Mouse (Mus musculus): ENCODE measurements around the gene Tcp1. TPM values are rescaled to one million over a fixed set of nuclear protein-coding genes. Genes with fewer than 3 reads are reported as not detected.
A peak's percentile ranks its signal among the peaks of the same experiment; 100 is the strongest.
"Not testable (repeated sequence)": the region's sequence is repeated elsewhere in the genome, so short reads cannot be mapped to it uniquely, and the experiment has no call there.

Tcp1 gene
- polyA plus RNA-seq, 1 experiment from 2014 or later = 347 TPM

GRCm38 (mm10) chr17:12887021-12887775 lies 28.3 kb upstream of the Tcp1 start:
- 81% methylated on average over 15 of the region's 15 CpGs for WGBS
- no peaks in the 10 kb centered on the region for H3K27me3 ChIP-seq (ENCODE audit: control insufficient read depth, insufficient read depth, low read depth, low read length)
- no peaks in the 10 kb centered on the region for H3K4me1 ChIP-seq (ENCODE audit: control insufficient read depth, insufficient read depth, low read length)
- H3K36me3 ChIP-seq (ENCODE audit: control insufficient read depth, insufficient read depth, low read length) = no peaks in the 10 kb centered on the region; the same call in 1 of the 2 replicates
- H3K9me3 ChIP-seq (replicated peaks; ENCODE audit: control insufficient read depth, low read length, poor library complexity, severe bottlenecking) = no peaks in the 10 kb centered on the region
- H3K27ac ChIP-seq (ENCODE audit: low read length) = no peak overlapping the region
- H3K4me3 ChIP-seq (ENCODE audit: low read depth, low read length) = no peak overlapping the region
- no peak overlapping the region for H3K4me2 ChIP-seq (ENCODE audit: low read length)
- H3K9ac ChIP-seq (ENCODE audit: low read depth, low read length) = no peak overlapping the region
- ATAC-seq = no peak

GRCm38 (mm10) chr17:12891054-12891453 lies 24.4 kb upstream of the Tcp1 start:
- no peak overlapping the region for H3K4me2 ChIP-seq (ENCODE audit: low read length)
- no peak overlapping the region for H3K27ac ChIP-seq (ENCODE audit: low read length)
- WGBS = 86% methylated on average over 4 of the region's 4 CpGs
- H3K4me1 ChIP-seq (ENCODE audit: control insufficient read depth, insufficient read depth, low read length) = no peaks in the 10 kb centered on the region
- no peak for ATAC-seq
- H3K9me3 ChIP-seq (replicated peaks; ENCODE audit: control insufficient read depth, low read length, poor library complexity, severe bottlenecking) = no peaks in the 10 kb centered on the region
- H3K36me3 ChIP-seq (ENCODE audit: control insufficient read depth, insufficient read depth, low read length) = no peaks in the 10 kb centered on the region; the same call in 1 of the 2 replicates
- H3K4me3 ChIP-seq (ENCODE audit: low read depth, low read length) = no peak overlapping the region
- H3K9ac ChIP-seq (ENCODE audit: low read depth, low read length) = no peak overlapping the region
- H3K27me3 ChIP-seq (ENCODE audit: control insufficient read depth, insufficient read depth, low read depth, low read length) = no peaks in the 10 kb centered on the region

DNA sequence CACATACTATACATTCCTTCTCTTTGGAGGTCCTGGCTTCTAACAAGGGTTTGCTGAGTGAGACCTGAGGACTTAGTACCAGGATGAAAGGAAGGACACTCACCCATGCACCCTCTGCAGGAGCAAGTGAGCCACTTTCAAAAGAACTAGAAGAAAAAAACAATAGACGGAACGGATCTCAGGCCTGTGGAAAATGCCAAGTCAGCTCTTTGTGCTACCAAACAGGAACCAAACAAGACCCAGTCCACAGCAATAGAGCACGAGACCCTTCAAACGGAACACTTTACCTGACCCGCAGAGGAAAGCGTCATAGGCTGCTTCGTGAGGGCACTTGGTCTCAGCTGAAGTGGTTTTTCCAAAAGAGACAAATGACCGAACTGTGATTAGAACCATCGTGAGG lies 23.5 kb upstream of the Tcp1 start:
- no peaks in the 10 kb centered on the region for H3K4me1 ChIP-seq (ENCODE audit: control insufficient read depth, insufficient read depth, low read length)
- H3K4me2 ChIP-seq (ENCODE audit: low read length) = no peak overlapping the region
- no peak overlapping the region for H3K9ac ChIP-seq (ENCODE audit: low read depth, low read length)
- H3K4me3 ChIP-seq (ENCODE audit: low read depth, low read length) = no peak overlapping the region
- no peaks in the 10 kb centered on the region for H3K9me3 ChIP-seq (replicated peaks; ENCODE audit: control insufficient read depth, low read length, poor library complexity, severe bottlenecking)
- no peaks in the 10 kb centered on the region; the same call in 1 of the 2 replicates for H3K36me3 ChIP-seq (ENCODE audit: control insufficient read depth, insufficient read depth, low read length)
- 89% methylated on average over 9 of the region's 9 CpGs for WGBS
- H3K27me3 ChIP-seq (ENCODE audit: control insufficient read depth, insufficient read depth, low read depth, low read length) = no peaks in the 10 kb centered on the region
- no peak overlapping the region for H3K27ac ChIP-seq (ENCODE audit: low read length)
- ATAC-seq = no peak

DNA sequence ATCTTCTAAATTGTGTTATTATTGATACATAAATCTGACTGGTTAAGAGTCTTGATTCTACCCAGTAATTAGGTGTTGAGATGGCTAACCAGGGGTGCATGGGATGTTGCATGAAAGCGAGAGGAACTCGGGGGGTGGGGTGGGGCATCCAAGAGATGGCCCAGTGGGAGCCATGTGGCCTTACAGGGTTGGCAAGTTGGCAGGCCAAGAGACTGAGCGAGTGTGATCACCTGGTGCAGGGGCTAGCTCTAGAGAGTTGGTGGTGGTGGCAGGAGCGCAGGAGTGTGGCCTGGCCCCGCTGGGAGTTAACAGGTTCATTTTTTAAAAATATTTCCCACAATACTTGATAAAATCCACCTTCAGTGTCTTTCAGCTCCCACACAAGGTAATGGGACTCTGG lies 17.8 kb upstream of the Tcp1 start:
- no peak overlapping the region for H3K9ac ChIP-seq (ENCODE audit: low read depth, low read length)
- H3K36me3 ChIP-seq (ENCODE audit: control insufficient read depth, insufficient read depth, low read length) = 0 out of 2 replicates have a peak, but pooled peaks cover 4% of the 10 kb centered on the region
- H3K27me3 ChIP-seq (ENCODE audit: control insufficient read depth, insufficient read depth, low read depth, low read length) = no peaks in the 10 kb centered on the region
- 88% methylated on average over 5 of the region's 5 CpGs for WGBS
- peak; percentile 70 for ATAC-seq
- H3K27ac ChIP-seq (ENCODE audit: low read length) = peak overlapping the region; percentile 43; the same call in 1 of the 2 replicates
- H3K4me2 ChIP-seq (ENCODE audit: low read length) = no peak overlapping the region
- H3K9me3 ChIP-seq (replicated peaks; ENCODE audit: control insufficient read depth, low read length, poor library complexity, severe bottlenecking) = no peaks in the 10 kb centered on the region
- no peaks in the 10 kb centered on the region for H3K4me1 ChIP-seq (ENCODE audit: control insufficient read depth, insufficient read depth, low read length)
- H3K4me3 ChIP-seq (ENCODE audit: low read depth, low read length) = no peak overlapping the region

GRCm38 (mm10) chr17:12898607-12899006 lies 16.9 kb upstream of the Tcp1 start:
- 34% methylated on average over 2 of the region's 2 CpGs for WGBS
- H3K36me3 ChIP-seq (ENCODE audit: control insufficient read depth, insufficient read depth, low read length); ATAC-seq; H3K4me2 ChIP-seq (ENCODE audit: low read length); H3K9me3 ChIP-seq (replicated peaks; ENCODE audit: control insufficient read depth, low read length, poor library complexity, severe bottlenecking); H3K9ac ChIP-seq (ENCODE audit: low read depth, low read length); H3K27me3 ChIP-seq (ENCODE audit: control insufficient read depth, insufficient read depth, low read depth, low read length); H3K4me1 ChIP-seq (ENCODE audit: control insufficient read depth, insufficient read depth, low read length); H3K4me3 ChIP-seq (ENCODE audit: low read depth, low read length): not testable (repeated sequence)
- peak overlapping the region; percentile 78 for H3K27ac ChIP-seq (ENCODE audit: low read length)

DNA sequence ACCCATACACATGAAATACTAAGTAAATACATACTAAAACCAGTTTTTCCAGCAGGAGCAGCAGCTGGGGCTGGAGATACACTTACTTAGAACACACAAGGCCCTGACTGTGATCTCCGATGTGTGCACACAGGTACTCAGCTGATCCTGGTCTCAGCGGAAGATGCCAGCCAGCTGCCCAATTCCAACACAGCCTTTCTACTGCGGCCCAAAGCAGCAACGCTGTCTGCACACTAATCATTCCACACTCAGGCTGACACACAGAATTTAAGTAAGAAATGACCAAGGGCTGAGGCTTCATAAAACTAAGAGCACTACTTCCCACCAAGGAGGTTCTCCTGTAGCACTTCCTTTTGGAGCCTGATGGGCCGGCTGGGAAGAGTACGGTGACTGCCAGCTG lies 13.2 kb upstream of the Tcp1 start:
- H3K36me3 ChIP-seq (ENCODE audit: control insufficient read depth, insufficient read depth, low read length) = 0 out of 2 replicates have a peak, but pooled peaks cover 4% of the 10 kb centered on the region
- H3K27ac ChIP-seq (ENCODE audit: low read length) = no peak overlapping the region
- no peak overlapping the region for H3K4me3 ChIP-seq (ENCODE audit: low read depth, low read length)
- H3K4me1 ChIP-seq (ENCODE audit: control insufficient read depth, insufficient read depth, low read length) = no peaks in the 10 kb centered on the region
- H3K9me3 ChIP-seq (replicated peaks; ENCODE audit: control insufficient read depth, low read length, poor library complexity, severe bottlenecking) = no peaks in the 10 kb centered on the region
- no peaks in the 10 kb centered on the region for H3K27me3 ChIP-seq (ENCODE audit: control insufficient read depth, insufficient read depth, low read depth, low read length)
- no peak overlapping the region for H3K4me2 ChIP-seq (ENCODE audit: low read length)
- H3K9ac ChIP-seq (ENCODE audit: low read depth, low read length) = no peak overlapping the region
- 91% methylated on average over 6 of the region's 6 CpGs for WGBS
- ATAC-seq = no peak

- no peak overlapping the region for H3K27ac ChIP-seq (ENCODE audit: low read length)
- ATAC-seq = no peak
- H3K9me3 ChIP-seq (replicated peaks; ENCODE audit: control insufficient read depth, low read length, poor library complexity, severe bottlenecking) = no peaks in the 10 kb centered on the region
- no peaks in the 10 kb centered on the region for H3K4me1 ChIP-seq (ENCODE audit: control insufficient read depth, insufficient read depth, low read length)
- H3K27me3 ChIP-seq (ENCODE audit: control insufficient read depth, insufficient read depth, low read depth, low read length) = no peaks in the 10 kb centered on the region
- WGBS = 15% methylated on average over 11 of the region's 12 CpGs
- H3K9ac ChIP-seq (ENCODE audit: low read depth, low read length) = no peak overlapping the region
- H3K36me3 ChIP-seq (ENCODE audit: control insufficient read depth, insufficient read depth, low read length) = 0 out of 2 replicates have a peak, but pooled peaks cover 4% of the 10 kb centered on the region
- no peak overlapping the region for H3K4me3 ChIP-seq (ENCODE audit: low read depth, low read length)
- no peak overlapping the region for H3K4me2 ChIP-seq (ENCODE audit: low read length)
These were observed 11.8 kb upstream of the Tcp1 start for GRCm38 (mm10) chr17:12903372-12904333.

DNA sequence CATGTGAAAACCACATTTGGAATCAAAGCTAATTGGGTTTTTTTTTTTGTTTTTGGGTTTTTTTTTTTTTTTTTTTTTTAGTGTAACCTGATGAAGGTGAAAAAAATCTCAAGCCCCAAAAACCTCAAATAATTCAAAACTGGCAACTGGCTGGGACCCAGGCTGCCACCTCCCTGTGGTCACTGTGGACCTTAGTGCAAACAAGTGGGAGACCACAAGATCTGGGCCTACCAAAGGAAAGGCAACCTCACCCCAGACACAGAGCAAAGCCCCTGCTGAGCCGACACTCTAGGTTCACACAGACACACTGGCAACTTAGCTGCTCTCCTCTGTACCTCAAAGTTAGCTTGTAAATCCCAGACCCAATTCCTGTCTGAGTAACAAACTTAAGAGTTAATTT lies 11.2 kb upstream of the Tcp1 start:
- H3K4me3 ChIP-seq (ENCODE audit: low read depth, low read length) = no peak overlapping the region
- H3K9me3 ChIP-seq (replicated peaks; ENCODE audit: control insufficient read depth, low read length, poor library complexity, severe bottlenecking) = no peaks in the 10 kb centered on the region
- no peak overlapping the region for H3K27ac ChIP-seq (ENCODE audit: low read length)
- 68% methylated on average over 1 of the region's 1 CpGs for WGBS
- no peak overlapping the region for H3K4me2 ChIP-seq (ENCODE audit: low read length)
- no peak for ATAC-seq
- H3K4me1 ChIP-seq (ENCODE audit: control insufficient read depth, insufficient read depth, low read length) = no peaks in the 10 kb centered on the region
- H3K27me3 ChIP-seq (ENCODE audit: control insufficient read depth, insufficient read depth, low read depth, low read length) = no peaks in the 10 kb centered on the region
- 0 out of 2 replicates have a peak, but pooled peaks cover 4% of the 10 kb centered on the region for H3K36me3 ChIP-seq (ENCODE audit: control insufficient read depth, insufficient read depth, low read length)
- H3K9ac ChIP-seq (ENCODE audit: low read depth, low read length) = no peak overlapping the region

- Histone ChIP-seq H3K4me2 (ENCODE audit: low read length) (no peak overlapping the region), H3K9ac (ENCODE audit: low read depth, low read length) (no peak overlapping the region), H3K27ac (ENCODE audit: low read length) (no peak overlapping the region), H3K9me3 (replicated peaks; ENCODE audit: control insufficient read depth, low read length, poor library complexity, severe bottlenecking) (no peaks in the 10 kb centered on the region), H3K36me3 (ENCODE audit: control insufficient read depth, insufficient read depth, low read length) (0 out of 2 replicates have a peak, but pooled peaks cover 6% of the 10 kb centered on the region), H3K4me3 (ENCODE audit: low read depth, low read length) (no peak overlapping the region), H3K27me3 (ENCODE audit: control insufficient read depth, insufficient read depth, low read depth, low read length) (no peaks in the 10 kb centered on the region), H3K4me1 (ENCODE audit: control insufficient read depth, insufficient read depth, low read length) (no peaks in the 10 kb centered on the region)
- no peak for ATAC-seq
- WGBS = 92% methylated on average over 4 of the region's 4 CpGs
These were observed 9.7 kb upstream of the Tcp1 start for GRCm38 (mm10) chr17:12905810-12906209.

All from midbrain, embryonic 16.5 days (tissue).